Mouse (Mus musculus): ENCODE results near the gene Appl1. TPM values are rescaled to one million over a fixed set of nuclear protein-coding genes. Genes with fewer than 3 reads are reported as not detected.
A peak's percentile ranks its signal among the peaks of the same experiment; 100 is the strongest.
"Not testable (repeated sequence)": the region's sequence is repeated elsewhere in the genome, so short reads cannot be mapped to it uniquely, and the experiment has no call there.

Appl1 gene
- total and polyA plus RNA-seq, 3 experiments: 2.6 to 49.6 (median 38.7) TPM

DNA sequence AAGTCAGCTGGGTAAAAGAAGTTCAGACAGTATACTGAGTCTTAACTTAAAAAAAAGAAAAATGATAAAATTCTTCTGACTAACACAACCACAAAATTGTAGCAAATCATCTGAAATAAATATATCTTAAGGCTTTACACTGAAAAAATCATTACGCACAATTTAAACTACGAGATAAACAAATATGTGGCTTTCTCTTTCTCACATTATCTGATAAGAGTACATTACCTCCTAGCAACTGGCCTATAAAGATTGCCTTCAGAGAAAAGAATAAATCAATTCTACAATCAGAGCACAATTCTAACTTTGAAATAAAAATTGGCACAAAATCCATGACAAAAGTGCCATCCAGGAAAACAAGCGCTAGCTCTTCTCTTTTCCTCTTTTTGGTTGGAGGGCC lies 1.9 kb downstream of the Appl1 start:
- no peak for DNase-seq

DNA sequence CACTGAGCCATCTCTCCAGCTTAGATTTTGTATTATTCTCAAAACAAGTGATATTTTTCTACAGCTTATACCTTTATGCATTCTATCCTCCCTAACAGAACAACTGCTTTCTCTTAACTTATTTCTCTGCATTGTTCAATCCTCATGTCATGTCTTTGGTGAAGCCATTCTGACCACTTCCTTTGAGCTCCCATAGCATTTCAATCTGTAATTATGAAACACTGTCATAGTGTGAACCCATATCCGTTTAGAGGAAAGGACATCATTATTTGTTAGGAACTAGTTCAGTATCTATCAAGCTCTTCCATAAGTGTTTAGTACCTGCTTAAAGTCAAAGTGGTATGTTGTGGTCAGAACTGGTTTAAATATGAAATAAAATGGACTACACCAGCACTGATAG lies 10.5 kb downstream of the Appl1 start:
- no peak for DNase-seq

DNA sequence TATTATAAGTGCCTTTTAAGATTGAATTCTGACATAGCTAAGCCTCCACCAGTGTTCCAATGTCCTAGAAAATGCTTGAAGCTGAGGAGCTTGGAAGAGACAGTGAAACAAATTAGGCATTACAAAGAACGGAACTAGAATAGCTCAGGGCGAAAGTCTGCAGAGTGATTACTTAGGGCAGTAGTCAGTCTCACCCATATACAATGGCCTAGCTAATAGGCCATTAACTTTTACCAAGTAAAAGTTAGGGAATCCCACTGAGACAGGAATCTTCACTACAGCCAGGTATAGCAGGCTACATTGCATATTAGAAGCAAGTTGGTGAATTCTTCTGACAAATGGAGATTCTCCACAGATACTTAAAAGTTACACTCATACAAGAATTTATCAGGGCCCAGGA lies 14.9 kb downstream of the Appl1 start:
- DNase-seq: not testable (repeated sequence)

DNA sequence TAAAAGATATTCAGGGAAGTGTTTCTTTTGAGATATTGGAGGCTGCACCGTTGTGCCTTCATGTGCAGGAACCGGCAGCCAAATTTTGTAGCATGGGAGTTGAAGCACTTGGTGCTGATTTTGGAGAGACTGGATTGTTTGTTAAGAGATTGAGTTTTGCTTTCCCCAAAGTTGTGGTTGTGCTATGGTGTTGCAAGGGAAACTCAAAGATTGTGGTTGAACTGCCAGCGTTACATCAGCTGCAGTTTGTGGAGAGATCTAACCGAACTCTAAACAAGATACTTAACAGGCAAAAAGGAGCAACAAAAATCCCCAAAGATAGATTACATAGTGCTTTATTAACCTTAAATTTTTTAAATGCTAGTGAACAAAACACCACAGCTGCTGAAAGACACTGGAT lies 35.5 kb downstream of the Appl1 start:
- no peak for DNase-seq

DNA sequence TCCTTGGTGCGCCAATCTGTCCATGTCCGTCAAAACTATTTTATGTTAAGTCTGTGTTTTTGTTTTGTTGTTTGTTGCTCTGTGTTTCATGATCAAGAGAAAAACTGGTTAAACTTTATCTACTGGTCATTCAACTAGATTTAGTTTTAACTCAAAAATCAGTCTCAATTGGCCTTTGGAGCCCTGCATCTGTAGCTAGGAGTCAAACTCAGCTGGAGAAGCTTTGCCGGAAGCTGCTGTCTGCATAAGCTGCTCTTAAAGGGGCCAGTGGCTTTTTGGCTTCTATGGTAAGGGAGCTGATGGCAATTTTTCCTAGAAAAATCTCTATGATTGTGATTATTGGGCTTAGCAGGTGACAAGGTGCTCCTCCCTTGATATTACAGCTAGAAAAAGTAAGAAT lies 36.1 kb downstream of the Appl1 start:
- no peak for DNase-seq

DNA sequence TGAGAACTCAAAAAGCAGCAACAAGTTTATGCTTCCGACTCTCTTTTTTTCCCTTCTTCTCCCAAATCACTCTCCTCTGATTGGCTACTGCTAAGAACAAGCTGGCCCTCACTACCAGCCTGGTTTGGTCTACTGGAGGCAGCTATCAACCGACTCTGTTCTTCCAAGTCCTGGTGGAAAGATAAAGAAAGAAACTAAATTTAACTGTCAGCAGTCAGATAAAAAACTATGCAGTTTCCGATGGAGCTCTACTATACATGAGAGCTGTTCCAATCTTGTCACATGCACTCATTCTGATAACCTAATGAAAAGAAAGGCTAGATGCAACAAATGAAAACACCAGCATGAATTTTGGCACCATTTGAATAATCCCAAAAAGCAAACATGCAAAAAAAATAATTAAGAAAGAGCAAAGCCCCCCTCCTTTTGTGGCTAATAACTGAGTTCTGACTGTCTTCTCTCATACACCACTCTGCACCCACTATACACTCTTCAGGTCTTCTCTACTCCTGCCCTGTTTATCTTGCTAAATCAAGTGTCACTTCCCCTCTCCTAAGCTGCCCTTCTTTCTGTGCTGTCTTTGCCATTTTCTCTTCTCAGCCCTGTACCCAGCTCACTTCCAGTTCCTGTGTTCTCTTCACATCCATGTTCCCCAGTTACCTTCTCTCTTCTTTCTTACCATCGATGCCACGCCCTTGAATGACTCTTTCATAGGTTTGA lies 47.2 kb downstream of the Appl1 start:
- no peak for DNase-seq

DNA sequence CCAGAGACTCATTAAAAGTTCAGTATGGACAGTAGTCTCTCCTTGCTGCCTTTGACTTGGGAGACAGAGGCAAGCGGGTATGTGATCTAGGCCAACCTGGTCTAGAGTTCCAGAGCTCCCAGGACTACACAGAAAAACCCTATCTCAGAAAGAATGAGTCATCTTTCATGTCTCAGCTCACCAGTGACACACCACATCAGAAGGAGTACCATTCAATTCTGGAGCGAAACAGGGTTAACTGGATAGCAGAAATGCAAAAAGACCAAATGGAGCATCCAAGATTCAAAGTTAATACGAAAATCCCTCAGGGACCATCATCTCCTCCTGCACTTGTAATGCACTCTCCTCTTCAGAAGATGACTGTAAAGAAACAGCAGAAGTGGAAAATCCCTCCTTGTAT lies 51.7 kb downstream of the Appl1 start:
- no peak for DNase-seq

DNA sequence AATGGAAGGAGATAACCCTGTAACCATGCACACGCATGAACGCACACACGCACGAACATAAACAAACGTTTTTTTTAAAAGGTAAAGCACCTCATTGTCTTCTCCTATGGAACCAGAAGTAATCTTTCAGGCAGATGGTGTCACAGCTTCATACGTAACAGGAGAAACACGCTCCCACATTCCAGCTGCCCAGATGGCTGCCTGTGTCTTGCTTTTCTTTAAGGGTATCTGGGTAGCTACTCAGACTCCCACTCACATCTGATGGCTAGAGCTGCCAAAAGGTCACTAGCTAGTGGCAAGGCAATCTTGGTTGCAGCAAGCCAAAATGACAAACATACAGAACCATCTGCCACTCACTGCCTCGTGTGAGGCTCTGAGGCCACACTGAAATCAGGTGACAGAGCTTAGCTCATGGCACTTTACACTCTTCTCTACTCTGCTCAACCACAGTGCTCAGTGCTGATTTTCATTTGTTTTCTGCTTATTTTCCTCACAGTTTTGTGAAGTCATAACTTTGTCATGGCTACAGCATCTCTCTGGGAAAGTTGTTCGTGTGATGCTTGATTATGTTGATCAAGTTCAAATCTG lies 57.3 kb downstream of the Appl1 start:
- DNase-seq: no peak

DNA sequence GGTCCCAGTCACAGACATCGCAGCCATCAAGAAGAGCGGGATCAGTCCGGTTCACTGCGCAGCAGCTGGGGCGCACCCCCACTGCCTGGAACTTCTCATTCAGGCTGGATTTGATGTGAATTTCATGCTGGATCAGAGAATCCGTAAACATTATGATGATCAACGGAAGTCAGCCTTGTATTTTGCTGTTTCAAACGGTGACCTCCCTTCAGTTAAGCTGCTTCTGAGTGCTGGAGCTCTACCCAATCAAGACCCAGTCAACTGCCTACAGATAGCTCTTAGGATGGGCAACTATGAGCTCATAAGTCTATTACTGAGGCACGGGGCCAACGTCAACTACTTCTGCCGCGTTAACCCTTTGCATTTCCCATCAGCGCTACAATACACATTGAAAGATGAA lies 59.2 kb downstream of the Appl1 start:
- no peak for DNase-seq

DNA sequence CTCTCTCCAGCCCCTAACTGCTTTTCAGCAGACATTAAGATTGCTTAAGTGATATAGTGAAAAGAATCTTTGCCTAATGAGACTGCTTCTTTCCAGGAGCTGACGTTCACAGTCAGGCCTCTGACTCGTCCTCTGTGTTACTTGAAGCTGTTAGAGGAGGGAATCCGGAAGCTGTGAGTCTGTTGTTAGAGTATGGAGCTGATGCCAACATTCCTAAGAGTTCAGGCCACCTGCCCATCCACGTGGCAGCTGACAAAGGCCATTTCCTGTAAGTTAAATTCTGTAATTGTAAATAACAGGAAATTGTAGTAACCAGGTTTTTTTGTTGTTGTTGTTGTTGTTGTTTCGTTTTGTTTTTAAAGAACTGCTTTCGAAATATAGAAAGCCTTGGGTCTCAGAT lies 59.8 kb downstream of the Appl1 start:
- DNase-seq: peak; percentile 10

DNA sequence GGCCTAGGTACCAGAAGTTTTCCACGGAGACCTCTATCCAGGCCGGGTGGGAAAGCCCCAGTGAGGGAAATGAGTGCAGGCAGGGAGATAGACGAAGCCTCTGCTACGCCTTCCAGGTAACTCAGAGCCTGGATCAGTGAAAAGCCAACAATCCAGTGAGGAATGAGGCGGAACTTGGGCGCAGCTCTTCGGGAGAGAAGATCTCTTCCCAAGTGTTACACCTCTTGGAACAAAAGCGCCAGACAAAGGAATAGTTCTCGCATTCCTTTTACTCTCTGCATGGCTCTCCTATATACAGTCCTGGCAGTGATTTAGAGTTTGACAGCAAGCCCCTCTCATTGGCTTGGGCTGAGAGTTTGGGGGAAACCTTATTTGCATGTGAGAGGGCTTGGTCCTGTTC lies 60.6 kb downstream of the Appl1 start:
- not testable (repeated sequence) for DNase-seq

DNA sequence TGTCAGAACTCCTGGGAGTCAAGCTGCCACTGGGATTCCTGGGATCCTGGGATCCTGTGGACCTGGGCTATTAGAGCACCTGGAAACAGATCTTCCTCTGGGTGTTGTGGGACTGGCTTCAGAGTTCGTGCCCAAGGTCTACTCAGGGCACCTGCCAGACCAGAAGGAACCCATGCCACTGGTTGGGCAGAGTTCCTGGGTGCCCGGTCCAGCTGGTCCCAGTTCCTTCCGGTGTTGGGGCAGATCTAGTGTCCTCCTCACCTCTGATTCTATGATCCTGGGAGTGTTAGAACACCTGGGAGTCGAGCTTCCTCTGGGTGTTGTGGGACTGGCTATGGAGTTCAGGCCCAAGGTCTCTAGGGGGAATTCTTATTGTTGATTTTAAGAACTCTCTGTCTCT lies 63.6 kb downstream of the Appl1 start:
- DNase-seq: no peak

DNA sequence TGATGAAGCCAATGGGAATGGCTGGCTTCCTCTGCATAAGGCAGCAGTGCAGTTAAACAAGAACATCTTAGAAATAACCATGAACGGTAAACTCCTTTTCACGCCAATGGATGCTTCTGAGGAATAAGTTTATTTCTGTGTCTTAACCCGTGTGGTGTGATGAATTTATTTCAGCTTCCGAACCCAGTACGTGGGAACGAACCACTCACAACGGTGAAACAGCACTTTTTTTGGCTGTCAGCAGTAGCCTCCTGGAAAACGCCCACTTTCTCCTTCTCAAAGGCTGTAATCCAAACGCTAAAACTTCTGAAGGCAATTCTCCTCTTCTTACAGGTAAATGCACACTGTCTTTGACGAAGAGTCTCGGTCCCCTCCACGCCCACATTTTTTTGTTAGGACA lies 70.1 kb downstream of the Appl1 start:
- DNase-seq: no peak

DNA sequence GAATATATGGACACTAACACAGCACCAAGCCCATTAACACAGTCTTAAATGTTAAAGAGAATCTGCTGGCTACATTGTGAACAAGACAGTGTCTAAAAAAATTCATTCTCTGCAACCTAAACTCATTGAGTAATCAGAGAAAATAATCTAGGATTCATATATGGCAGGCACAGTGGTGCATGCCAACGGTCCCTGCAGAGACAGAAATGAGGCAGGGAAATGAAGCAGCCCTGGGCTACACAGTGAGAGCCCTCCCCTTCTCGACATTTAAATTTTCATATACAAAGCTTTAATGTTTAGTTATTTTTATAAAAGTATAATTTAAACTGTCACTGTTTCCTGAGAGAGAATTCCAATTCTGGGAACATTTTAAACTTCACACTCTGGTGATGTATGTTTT lies 71.5 kb downstream of the Appl1 start:
- DNase-seq: no peak

DNA sequence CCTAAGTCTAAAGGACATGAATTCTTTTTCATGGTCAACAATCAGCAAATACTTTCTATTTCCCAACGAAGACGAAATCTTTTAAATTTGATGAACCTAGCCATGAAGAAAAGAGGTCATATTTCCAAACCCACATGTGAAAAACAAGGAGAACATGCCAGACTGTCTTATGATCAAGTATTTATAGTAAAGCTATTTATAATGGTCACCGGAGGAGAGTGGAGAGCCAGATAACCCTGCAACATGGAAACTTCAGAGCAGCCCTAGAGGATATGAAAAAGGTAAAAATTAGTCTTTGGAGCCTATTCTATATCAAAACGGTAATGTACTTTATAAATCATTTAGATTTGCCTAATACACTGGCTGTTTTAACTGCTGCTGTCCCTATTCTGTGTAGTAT lies 76.6 kb downstream of the Appl1 start, which contains the start of gene Asb14:
TSS of gene Asb14 (plus strand) at position 166 of the 400 bp plus-strand sequence.
- no peak for DNase-seq

DNA sequence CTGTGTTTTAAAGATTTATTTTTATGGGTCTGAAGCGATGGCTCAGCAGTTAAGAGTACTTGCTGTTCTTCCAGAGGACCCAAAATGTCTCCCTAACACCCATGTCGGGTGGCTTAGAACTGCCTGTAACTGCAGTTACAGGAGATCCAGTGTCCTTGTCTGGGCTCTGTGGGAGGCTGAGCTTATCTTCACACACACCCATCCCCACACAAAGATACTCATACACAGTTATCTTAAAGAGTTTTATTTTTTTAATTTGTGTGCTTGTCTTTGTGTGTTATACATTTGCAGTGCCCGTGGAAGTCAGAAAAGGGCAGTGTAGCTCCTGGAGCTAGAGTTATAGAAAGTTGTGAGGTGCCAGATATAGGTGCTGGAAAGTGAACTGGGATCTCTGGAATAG lies 80.3 kb downstream of the Appl1 start:
- DNase-seq: no peak

DNA sequence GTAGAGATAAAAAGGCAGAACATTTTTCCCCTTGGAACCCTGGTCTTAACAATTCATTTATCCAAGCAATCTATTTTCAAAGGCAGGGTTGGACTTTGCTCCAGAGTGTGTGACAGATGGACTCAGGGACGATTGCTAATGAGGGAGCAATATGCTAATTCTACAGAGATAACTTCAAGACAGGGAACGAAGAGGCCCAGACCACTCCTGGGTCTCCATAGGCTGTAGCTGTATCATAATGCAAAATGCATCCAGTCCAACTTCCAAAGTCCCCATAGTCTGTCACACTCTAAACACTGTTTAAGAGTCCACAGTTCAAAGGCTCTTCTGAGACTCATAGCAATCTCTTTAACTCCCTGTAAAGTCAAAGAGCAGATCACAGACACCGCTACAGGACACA lies 83.8 kb downstream of the Appl1 start:
- DNase-seq: no peak

DNA sequence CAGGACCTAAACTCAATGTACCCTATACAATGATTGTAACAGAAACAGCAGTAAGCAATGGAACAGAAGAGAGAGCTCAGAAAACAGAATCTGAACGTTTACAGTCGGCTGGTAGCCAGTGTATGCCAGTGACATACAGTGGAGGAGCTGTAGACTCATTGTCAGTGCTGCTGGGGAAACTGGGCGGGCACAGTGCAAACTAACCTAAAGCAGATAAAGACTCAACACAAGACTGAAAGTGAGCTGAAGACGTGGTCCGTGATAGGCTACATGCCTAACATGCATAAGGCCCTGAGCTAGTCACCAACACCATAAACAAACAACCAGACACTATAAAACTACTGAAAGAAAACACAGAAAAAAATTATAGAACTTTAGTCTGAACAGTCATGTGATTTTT lies 89.3 kb downstream of the Appl1 start:
- DNase-seq: no peak

DNA sequence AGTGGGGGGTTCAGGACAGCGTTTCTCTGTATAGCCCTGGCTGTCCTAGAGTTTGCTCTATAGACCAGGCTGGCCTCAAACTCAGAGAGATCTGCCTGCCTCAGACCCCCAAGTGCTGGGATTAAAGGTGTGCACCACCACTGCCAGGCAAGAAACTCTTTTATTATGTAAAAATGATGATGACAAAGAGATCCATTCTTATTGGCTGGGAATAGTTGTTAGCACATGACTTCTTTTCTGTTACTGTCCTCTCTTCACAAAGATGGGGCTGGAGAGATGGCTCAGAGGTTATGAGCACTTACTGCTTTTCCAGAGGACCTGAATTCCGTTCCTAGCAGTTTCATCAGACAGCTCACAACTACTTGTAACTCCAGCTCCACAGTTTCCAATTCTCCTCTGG lies 91.1 kb downstream of the Appl1 start:
- DNase-seq: no peak

DNA sequence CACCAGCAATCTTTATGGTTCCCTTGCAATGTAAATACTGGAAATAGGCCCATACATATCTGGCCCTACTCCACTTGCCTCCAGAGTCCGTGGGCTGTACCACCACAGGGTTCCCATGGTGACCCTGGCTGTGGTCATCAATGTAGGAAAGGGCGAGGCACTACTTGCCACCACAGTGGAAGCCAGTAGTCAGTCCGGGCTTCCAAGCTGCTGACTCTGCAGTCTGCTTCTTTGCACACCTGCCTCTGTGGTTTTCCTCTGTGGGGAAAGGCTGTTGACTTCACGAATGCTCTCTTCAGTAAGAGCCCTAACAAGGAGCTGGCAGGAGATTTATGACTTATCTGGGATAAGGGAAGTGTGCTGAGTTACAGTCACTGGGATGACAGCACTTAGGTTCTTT lies 92.3 kb downstream of the Appl1 start:
- no peak for DNase-seq

Data from adrenal gland, adult 2 months (tissue).